ENCODE assay signal across 24 mouse cellular contexts in the genomic region with DNA sequence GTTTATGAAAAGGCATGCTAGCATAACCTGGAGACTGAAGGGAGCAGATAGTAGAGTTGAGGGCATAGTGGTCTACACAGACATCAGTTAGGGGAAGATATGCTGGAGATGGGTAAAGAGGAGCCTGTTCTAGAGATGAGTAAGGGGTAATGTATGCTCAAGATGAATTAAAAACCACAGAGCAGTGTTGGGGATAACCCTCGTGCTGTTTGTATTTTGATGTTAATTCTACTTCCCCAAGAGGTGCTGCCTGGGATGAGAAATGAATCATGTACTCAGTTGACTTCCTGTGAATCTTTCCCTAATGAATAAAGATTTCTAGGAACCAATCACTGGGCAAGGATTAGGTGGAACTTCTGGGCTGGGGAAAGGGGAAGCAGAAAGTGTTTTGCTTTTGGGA. TPM values are rescaled to one million over a fixed set of nuclear protein-coding genes. Genes with fewer than 3 reads are reported as not detected.
DNase-seq lines count a peak whose midpoint lies in the region; ATAC-seq and TF ChIP-seq lines count a peak whose summit lies in the region.
"Had no signal": no experiment of that assay in that cellular context is flagged by ENCODE, and none has a peak within 500 bp of the region (broad histone marks: within the 10 kb centered on the region; RNA-seq: fewer than 3 reads in every experiment).

No protein-coding gene starts in this region.

- no peaks in the 10 kb centered on the region for H3K36me3 ChIP-seq in lung, postnatal 0 days (ENCODE audit: insufficient read depth, low read length)
- H3K36me3 ChIP-seq in macrophage (ENCODE audit: inconsistent target): no peaks in the 10 kb centered on the region
- H3K36me3 ChIP-seq: embryonic facial prominence, embryonic 15.5 days; forebrain, embryonic 15.5 days; G1E; heart, embryonic 10.5 days; hindbrain, embryonic 13.5 days had no signal

- H3K4me3 ChIP-seq in lung, postnatal 0 days (ENCODE audit: low read depth, low read length): no peak overlapping the region
- no peak overlapping the region for H3K4me3 ChIP-seq in lung, adult 2 months (replicated peaks; ENCODE audit: extremely low read depth, low read depth, low read length)
- H3K4me3 ChIP-seq in bone marrow macrophage, adult 2 months (ENCODE audit: insufficient read depth, low read length): no peak overlapping the region
- H3K4me3 ChIP-seq in macrophage (ENCODE audit: inconsistent target): no peak overlapping the region
- H3K4me3 ChIP-seq: embryonic facial prominence, embryonic 15.5 days; erythroblast, embryonic 14.5 days; forebrain, embryonic 15.5 days; heart, embryonic 10.5 days; hindbrain, embryonic 13.5 days had no signal

- no peaks in the 10 kb centered on the region for H3K4me1 ChIP-seq in lung, postnatal 0 days (ENCODE audit: insufficient read depth, low read depth, low read length)
- no peaks in the 10 kb centered on the region for H3K4me1 ChIP-seq in lung, adult 2 months (ENCODE audit: control insufficient read depth, insufficient read depth, low read length)
- peaks cover 24% of the 10 kb centered on the region for H3K4me1 ChIP-seq in bone marrow macrophage, adult 2 months (ENCODE audit: control insufficient read depth, insufficient read depth, low read length)
- H3K4me1 ChIP-seq: embryonic facial prominence, embryonic 15.5 days; forebrain, embryonic 15.5 days; heart, embryonic 10.5 days; hindbrain, embryonic 13.5 days had no signal

- no peaks in the 10 kb centered on the region for H3K9me3 ChIP-seq in lung, postnatal 0 days (ENCODE audit: low read length)
- H3K9me3 ChIP-seq: embryonic facial prominence, embryonic 15.5 days; forebrain, embryonic 15.5 days; G1E; heart, embryonic 10.5 days; hindbrain, embryonic 13.5 days had no signal

- H3K9ac ChIP-seq in lung, postnatal 0 days (replicated peaks; ENCODE audit: low read depth): no peak overlapping the region
- H3K9ac ChIP-seq: embryonic facial prominence, embryonic 15.5 days; forebrain, embryonic 15.5 days; hindbrain, embryonic 13.5 days had no signal

- no peaks in the 10 kb centered on the region for H3K27me3 ChIP-seq in lung, postnatal 0 days (replicated peaks; ENCODE audit: insufficient read depth, low read length)
- H3K27me3 ChIP-seq: embryonic facial prominence, embryonic 15.5 days; forebrain, embryonic 15.5 days; hindbrain, embryonic 13.5 days had no signal

- ATAC-seq in lung, postnatal 0 days: no peak
- ATAC-seq: forebrain, embryonic 15.5 days; hindbrain, postnatal 0 days had no signal

- H3K4me2 ChIP-seq in lung, postnatal 0 days (replicated peaks; ENCODE audit: low read depth, low read length): no peak overlapping the region
- H3K4me2 ChIP-seq: embryonic facial prominence, embryonic 15.5 days; forebrain, embryonic 15.5 days; hindbrain, embryonic 13.5 days had no signal

- no peak for TF ChIP-seq POLR2A in lung, adult 2 months (IDR thresholded peaks at IDR 0.05; ENCODE audit: borderline replicate concordance, extremely low read depth, low read depth, low read length)
- TF ChIP-seq POLR2A in bone marrow macrophage, adult 2 months (IDR thresholded peaks at IDR 0.05; ENCODE audit: borderline replicate concordance, low read depth, low read length): no peak

- no peak overlapping the region for H3K27ac ChIP-seq in lung, postnatal 0 days (ENCODE audit: low read length)
- H3K27ac ChIP-seq in bone marrow macrophage, adult 2 months (ENCODE audit: insufficient read depth, low read depth, low read length): peak overlapping the region; percentile 89
- H3K27ac ChIP-seq in macrophage: peak overlapping the region; percentile 74
- H3K27ac ChIP-seq: embryonic facial prominence, embryonic 15.5 days; forebrain, embryonic 15.5 days; heart, embryonic 10.5 days; hindbrain, embryonic 13.5 days; hindbrain, postnatal 0 days had no signal

- no peaks in the 10 kb centered on the region for H3K79me2 ChIP-seq in macrophage (ENCODE audit: inconsistent target)

- DNase-seq in lung, postnatal 0 days (ENCODE audit: low spot score): peak; percentile 3
- DNase-seq in lung, adult 2 months: no peak
- DNase-seq in cerebellum, adult 11-12 months: no peak
- DNase-seq in embryo, embryonic 10.5 days (ENCODE audit: low spot score): no peak
- DNase-seq: adrenal gland, postnatal 10 days; cerebellum, adult 18-20 months; cerebellum, adult 9-11 months; cerebellum, postnatal 36 days; gastrocnemius, postnatal 10 days had no signal

- TF ChIP-seq EP300 in lung, postnatal 0 days (IDR thresholded peaks at IDR 0.05): no peak

- no peak for TF ChIP-seq CTCF in lung, postnatal 0 days (IDR thresholded peaks at IDR 0.05)
- no peak for TF ChIP-seq CTCF in lung, adult 2 months (IDR thresholded peaks at IDR 0.05; ENCODE audit: insufficient read depth, low read length)
- no peak for TF ChIP-seq CTCF in bone marrow macrophage, adult 2 months (IDR thresholded peaks at IDR 0.05; ENCODE audit: low read depth, low read length)

- 30% methylated on average over 1 of the region's 1 CpGs for WGBS in lung, postnatal 0 days
- WGBS in lung, adult 2 months: 32% methylated on average over 1 of the region's 1 CpGs
- WGBS in macrophage (ENCODE audit: missing documents): 6% methylated on average over 1 of the region's 1 CpGs

RNA-seq across cellular contexts. Expression of gene Clec4b2, which starts 2.6 kb away (rescaled TPM):
- not detected in 2 replicates for polyA plus RNA-seq in lung, postnatal 0 days (2015; fragmentation: Nextera tagmentation; extraction: Ambion mirVana)
- polyA plus RNA-seq in lung, adult 2 months (2012; rRNA removed): not detected in 2 replicates
- not detected in 2 replicates for polyA plus RNA-seq in bone marrow macrophage, adult 2 months (2012; ENCODE audit: insufficient read depth, insufficient read length, missing spikeins)
- total RNA-seq in macrophage (2018; cell fraction: chromatin; rRNA removed): not detected
- total RNA-seq in macrophage (2018; cell fraction: cytosol; rRNA removed): under 1 TPM in 6 of 26 experiments, not detected in 20; 0.14 to 0.30 (median 0.18) TPM
- not detected for total RNA-seq in macrophage (2018; cell fraction: nucleus; rRNA removed)
- polyA plus RNA-seq in macrophage (2018): 0.22 to 0.53 TPM in 2 of 3 replicates, not detected in the other
- total RNA-seq: adrenal gland, postnatal 10 days; G1E; gastrocnemius, postnatal 10 days; gastrocnemius, postnatal 4 days; heart, postnatal 10 days; hindbrain, postnatal 0 days had no signal
- polyA plus RNA-seq: embryonic facial prominence, embryonic 11.5 days; embryonic facial prominence, embryonic 15.5 days; erythroblast, embryonic 14.5 days; forebrain, embryonic 11.5 days; forebrain, embryonic 15.5 days; G1E; heart, embryonic 10.5 days; heart, embryonic 14.5 days; hindbrain, embryonic 13.5 days; hindbrain, postnatal 0 days; intestine, embryonic 14.5 days had no signal

RNA-seq across cellular contexts. Expression of gene Clec4n, which starts 59.5 kb away (rescaled TPM):
- 28.0 and 31.1 TPM in 2 replicates for polyA plus RNA-seq in lung, postnatal 0 days (2015; fragmentation: Nextera tagmentation; extraction: Ambion mirVana)
- polyA plus RNA-seq in lung, adult 2 months (2012; rRNA removed): 6.6 and 9.8 TPM in 2 replicates
- 161 and 162 TPM in 2 replicates for polyA plus RNA-seq in bone marrow macrophage, adult 2 months (2012; ENCODE audit: insufficient read depth, insufficient read length, missing spikeins)
- 100 to 1,000 TPM in 3 of 26 experiments, 10 to 100 TPM in 20, 1 to 10 TPM in 3; 4.9 to 246 (median 20.3) TPM for total RNA-seq in macrophage (2018; cell fraction: chromatin; rRNA removed)
- total RNA-seq in macrophage (2018; cell fraction: cytosol; rRNA removed): 100 to 1,000 TPM in 16 of 26 experiments, 10 to 100 TPM in 10; 39.3 to 367 (median 181) TPM
- total RNA-seq in macrophage (2018; cell fraction: nucleus; rRNA removed): 100 to 1,000 TPM in 12 of 26 experiments, 10 to 100 TPM in 14; 21.8 to 385 (median 70.8) TPM
- 241 to 528 TPM (median 280 TPM) in 3 replicates for polyA plus RNA-seq in macrophage (2018)
- polyA plus RNA-seq: erythroblast, embryonic 14.5 days; G1E had no signal
